Mouse (Mus musculus): ENCODE measurements around the gene Tollip. TPM values are rescaled to one million over a fixed set of nuclear protein-coding genes. Genes with fewer than 3 reads are reported as not detected.

The Tollip gene
- polyA plus RNA-seq, 1 experiment from 2014 or later, result 52.0 TPM

DNA sequence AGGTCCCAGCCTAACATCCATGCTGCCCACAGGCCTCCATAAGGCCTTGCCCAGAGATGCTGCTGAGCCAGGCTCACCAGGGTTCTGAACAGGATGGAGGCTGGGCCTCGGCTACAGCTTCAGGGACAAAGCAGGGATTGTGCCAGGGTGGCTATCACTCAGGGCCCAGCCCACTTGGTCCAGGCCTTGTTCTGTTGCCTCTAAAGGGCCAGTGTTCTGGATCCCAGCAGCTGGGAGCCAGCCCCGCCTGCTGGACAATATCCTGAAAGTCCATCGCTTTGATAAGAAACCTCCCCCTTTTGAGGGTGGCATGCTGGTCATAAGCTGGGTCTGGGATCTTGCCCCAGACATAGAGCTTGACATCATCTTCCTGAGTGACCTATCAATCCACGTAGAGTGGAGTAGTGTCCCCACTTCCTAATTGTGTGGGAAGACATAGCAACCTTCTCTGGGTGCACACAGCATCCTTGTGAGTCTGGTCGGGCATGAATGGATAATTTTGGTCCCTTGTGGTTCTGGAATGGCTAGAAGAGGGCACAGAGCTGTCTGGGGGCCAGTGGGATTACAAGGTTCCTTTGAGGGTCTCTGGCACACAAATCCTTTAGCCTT lies 37.4 kb upstream of the Tollip start:
- Histone ChIP-seq H3K9me3 (replicated peaks; ENCODE audit: control insufficient read depth, low read length) (no peaks in the 10 kb centered on the region), H3K27ac (ENCODE audit: low read length) (no peak overlapping the region), H3K4me2 (ENCODE audit: low read depth, low read length) (no peak overlapping the region), H3K4me3 (replicated peaks; ENCODE audit: low read length) (no peak overlapping the region), H3K36me3 (ENCODE audit: control insufficient read depth, insufficient read depth, low read length) (no peaks in the 10 kb centered on the region), H3K27me3 (ENCODE audit: control insufficient read depth, insufficient read depth, low read length) (peaks cover 19% of the 10 kb centered on the region), H3K9ac (ENCODE audit: low read length) (no peak overlapping the region), H3K4me1 (ENCODE audit: control insufficient read depth, insufficient read depth, low read length) (no peaks in the 10 kb centered on the region)
- 71% methylated on average over 5 of the region's 5 CpGs for WGBS
- ATAC-seq (ENCODE audit: insufficient read depth, low FRiP score), result no peak

DNA sequence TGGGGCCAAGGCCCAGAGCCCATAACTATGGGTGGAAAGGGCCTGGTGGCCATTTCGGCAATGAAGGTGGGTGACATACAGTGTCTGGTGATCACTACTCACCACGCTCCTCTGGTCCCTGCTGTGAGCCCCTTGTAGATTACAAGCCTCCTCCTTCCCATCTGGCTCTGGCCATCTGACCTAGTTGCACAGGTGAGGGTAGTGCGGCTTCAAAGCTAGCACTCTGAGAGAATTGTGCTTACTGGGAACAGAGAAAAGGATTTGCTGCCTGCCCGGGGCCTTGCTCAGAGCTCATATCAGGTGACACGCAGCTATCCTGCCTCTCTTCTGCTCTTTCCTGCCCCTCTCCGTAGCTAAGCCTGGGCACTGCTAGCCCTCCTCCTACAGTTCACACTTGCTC lies 35.3 kb upstream of the Tollip start:
- Histone ChIP-seq H3K4me2 (ENCODE audit: low read depth, low read length) (no peak overlapping the region), H3K4me3 (replicated peaks; ENCODE audit: low read length) (no peak overlapping the region), H3K9me3 (replicated peaks; ENCODE audit: control insufficient read depth, low read length) (no peaks in the 10 kb centered on the region), H3K4me1 (ENCODE audit: control insufficient read depth, insufficient read depth, low read length) (peaks cover 9% of the 10 kb centered on the region), H3K36me3 (ENCODE audit: control insufficient read depth, insufficient read depth, low read length) (no peaks in the 10 kb centered on the region), H3K27me3 (ENCODE audit: control insufficient read depth, insufficient read depth, low read length) (peaks cover 36% of the 10 kb centered on the region), H3K9ac (ENCODE audit: low read length) (no peak overlapping the region), H3K27ac (ENCODE audit: low read length) (no peak overlapping the region)
- 73% methylated on average over 6 of the region's 6 CpGs for WGBS
- ATAC-seq (ENCODE audit: insufficient read depth, low FRiP score), result no peak

DNA sequence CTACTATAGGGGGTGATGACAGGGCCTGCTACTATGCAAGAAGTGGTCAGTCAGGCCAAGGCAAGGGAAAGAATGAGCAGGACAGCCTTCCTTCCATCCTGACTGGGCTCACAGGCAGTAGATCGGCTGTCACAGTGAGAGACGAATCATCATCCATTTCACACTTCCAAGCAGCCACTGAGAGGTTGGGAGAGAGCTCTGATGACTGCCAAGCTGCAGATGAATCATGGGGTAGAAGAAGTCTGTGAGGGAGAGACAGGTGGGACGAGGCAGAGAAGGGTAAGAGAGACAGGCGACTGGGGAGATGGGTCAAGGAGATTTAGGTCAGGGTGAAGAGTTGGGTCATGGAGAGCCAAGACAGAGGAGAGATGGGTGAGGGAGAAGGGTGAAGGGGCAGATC lies 34.6 kb upstream of the Tollip start:
- 73% methylated on average over 4 of the region's 4 CpGs for WGBS
- peaks cover 9% of the 10 kb centered on the region for H3K4me1 ChIP-seq (ENCODE audit: control insufficient read depth, insufficient read depth, low read length)

DNA sequence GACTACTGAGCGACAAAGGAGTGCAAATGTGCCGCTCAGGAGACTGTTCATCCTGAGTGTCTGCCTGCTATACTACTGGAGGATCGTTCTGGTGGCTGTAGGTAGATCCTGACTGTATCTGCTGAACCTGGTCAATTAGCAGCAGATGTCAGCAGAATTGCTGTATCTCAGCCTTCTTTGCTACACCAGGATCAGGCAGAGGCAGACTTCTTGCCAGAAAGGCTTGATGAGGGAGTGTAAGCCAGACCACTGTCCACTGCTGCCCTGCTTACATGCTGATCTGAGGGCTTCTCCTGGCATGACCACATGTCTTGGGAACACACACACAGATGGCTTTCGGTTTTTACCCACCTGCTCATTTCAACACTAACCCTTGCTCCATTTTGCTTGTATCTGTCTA lies 33.5 kb upstream of the Tollip start:
- Histone ChIP-seq H3K9me3 (replicated peaks; ENCODE audit: control insufficient read depth, low read length) (no peaks in the 10 kb centered on the region), H3K4me3 (replicated peaks; ENCODE audit: low read length) (no peak overlapping the region), H3K27me3 (ENCODE audit: control insufficient read depth, insufficient read depth, low read length) (peaks cover 51% of the 10 kb centered on the region), H3K4me2 (ENCODE audit: low read depth, low read length) (no peak overlapping the region), H3K36me3 (ENCODE audit: control insufficient read depth, insufficient read depth, low read length) (no peaks in the 10 kb centered on the region), H3K9ac (ENCODE audit: low read length) (no peak overlapping the region), H3K27ac (ENCODE audit: low read length) (no peak overlapping the region), H3K4me1 (ENCODE audit: control insufficient read depth, insufficient read depth, low read length) (peaks cover 9% of the 10 kb centered on the region)
- 84% methylated on average over 4 of the region's 4 CpGs for WGBS
- ATAC-seq (ENCODE audit: insufficient read depth, low FRiP score), result no peak

More for the DNA sequence above, 34.6 kb upstream of the Tollip start:
- Histone ChIP-seq H3K27me3 (ENCODE audit: control insufficient read depth, insufficient read depth, low read length) (peaks cover 43% of the 10 kb centered on the region), H3K9ac (ENCODE audit: low read length) (no peak overlapping the region), H3K27ac (ENCODE audit: low read length) (no peak overlapping the region), H3K9me3 (replicated peaks; ENCODE audit: control insufficient read depth, low read length) (no peaks in the 10 kb centered on the region), H3K4me3 (replicated peaks; ENCODE audit: low read length) (no peak overlapping the region), H3K4me2 (ENCODE audit: low read depth, low read length) (no peak overlapping the region), H3K36me3 (ENCODE audit: control insufficient read depth, insufficient read depth, low read length) (no peaks in the 10 kb centered on the region)
- ATAC-seq (ENCODE audit: insufficient read depth, low FRiP score), result no peak

DNA sequence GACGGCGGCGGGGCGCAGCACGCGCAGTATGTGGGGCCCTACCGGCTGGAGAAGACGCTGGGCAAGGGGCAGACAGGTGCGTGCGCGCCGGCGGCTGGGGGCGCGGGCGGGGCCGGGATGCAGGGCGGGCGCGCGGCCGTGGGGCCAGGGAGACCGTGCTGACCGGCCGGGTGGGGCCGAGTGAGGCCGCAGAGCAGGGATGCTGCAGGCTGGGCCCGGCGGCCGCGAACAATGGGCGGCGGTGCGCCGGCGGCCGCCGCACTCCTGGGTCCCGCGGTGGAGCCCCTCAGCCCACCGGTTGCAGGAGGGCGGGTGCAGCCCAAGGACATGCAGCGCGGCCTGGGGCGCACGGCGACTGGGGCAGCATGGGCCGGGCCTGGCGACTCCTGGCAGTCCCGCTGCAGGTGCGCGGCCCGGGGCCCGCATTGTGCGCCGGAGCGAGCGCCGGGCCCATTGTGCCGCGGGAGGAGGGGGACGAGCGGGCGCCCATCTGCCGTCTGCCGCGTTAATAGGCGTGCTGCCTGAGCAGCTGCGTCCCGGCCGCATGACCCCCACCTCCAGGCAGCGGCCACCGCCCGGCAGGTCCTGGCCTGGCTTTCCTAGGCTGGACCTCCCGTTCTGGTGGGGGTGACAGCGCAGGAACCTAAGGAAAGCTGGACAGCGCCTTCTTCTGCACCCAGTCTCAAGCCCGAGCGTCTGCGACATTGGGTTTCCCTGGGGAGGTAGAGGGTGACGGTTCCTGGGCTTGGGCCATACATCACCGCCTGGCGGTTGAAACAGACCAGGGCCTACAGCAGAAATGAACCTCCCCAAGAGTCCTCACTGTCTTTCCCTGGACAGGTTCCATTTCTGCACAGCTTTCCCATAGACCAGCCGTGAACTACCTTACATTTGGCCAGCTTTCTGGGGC lies 32.1 kb upstream of the Tollip start:
- peak; percentile 12 for ATAC-seq (ENCODE audit: insufficient read depth, low FRiP score)
- Histone ChIP-seq H3K9ac (ENCODE audit: low read length) (peak overlapping the region; percentile 68), H3K9me3 (replicated peaks; ENCODE audit: control insufficient read depth, low read length) (no peaks in the 10 kb centered on the region), H3K27me3 (ENCODE audit: control insufficient read depth, insufficient read depth, low read length) (peaks cover 56% of the 10 kb centered on the region), H3K36me3 (ENCODE audit: control insufficient read depth, insufficient read depth, low read length) (no peaks in the 10 kb centered on the region), H3K4me3 (replicated peaks; ENCODE audit: low read length) (peak overlapping the region; percentile 50), H3K4me1 (ENCODE audit: control insufficient read depth, insufficient read depth, low read length) (peaks cover 12% of the 10 kb centered on the region), H3K4me2 (ENCODE audit: low read depth, low read length) (peak overlapping the region; percentile 93), H3K27ac (ENCODE audit: low read length) (no peak overlapping the region)
- 2% methylated on average over 65 of the region's 84 CpGs for WGBS

DNA sequence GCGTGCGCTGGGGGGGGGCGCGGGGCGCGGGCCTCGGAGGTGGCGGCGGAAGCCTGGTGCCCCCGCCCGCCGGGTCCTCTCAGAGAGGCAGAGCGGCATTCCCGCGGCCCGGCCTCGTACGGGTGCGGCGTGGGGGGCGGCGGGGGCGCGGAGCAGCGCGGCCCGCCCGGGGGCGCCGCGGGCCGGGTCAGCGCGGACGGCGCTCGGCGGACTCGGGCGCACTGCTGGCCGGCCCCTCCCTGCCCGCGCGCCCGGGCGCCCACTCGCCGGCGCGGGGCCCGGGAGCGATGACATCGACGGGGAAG lies 31.4 kb upstream of the Tollip start:
- Histone ChIP-seq H3K4me3 (replicated peaks; ENCODE audit: low read length) (peak overlapping the region; percentile 50), H3K9me3 (replicated peaks; ENCODE audit: control insufficient read depth, low read length) (no peaks in the 10 kb centered on the region), H3K4me2 (ENCODE audit: low read depth, low read length) (peak overlapping the region; percentile 93), H3K27ac (ENCODE audit: low read length) (no peak overlapping the region), H3K4me1 (ENCODE audit: control insufficient read depth, insufficient read depth, low read length) (peaks cover 12% of the 10 kb centered on the region), H3K36me3 (ENCODE audit: control insufficient read depth, insufficient read depth, low read length) (no peaks in the 10 kb centered on the region), H3K27me3 (ENCODE audit: control insufficient read depth, insufficient read depth, low read length) (peaks cover 56% of the 10 kb centered on the region), H3K9ac (ENCODE audit: low read length) (peak overlapping the region; percentile 68)
- no peak for ATAC-seq (ENCODE audit: insufficient read depth, low FRiP score)
- WGBS, result 1% methylated on average over 40 of the region's 54 CpGs

DNA sequence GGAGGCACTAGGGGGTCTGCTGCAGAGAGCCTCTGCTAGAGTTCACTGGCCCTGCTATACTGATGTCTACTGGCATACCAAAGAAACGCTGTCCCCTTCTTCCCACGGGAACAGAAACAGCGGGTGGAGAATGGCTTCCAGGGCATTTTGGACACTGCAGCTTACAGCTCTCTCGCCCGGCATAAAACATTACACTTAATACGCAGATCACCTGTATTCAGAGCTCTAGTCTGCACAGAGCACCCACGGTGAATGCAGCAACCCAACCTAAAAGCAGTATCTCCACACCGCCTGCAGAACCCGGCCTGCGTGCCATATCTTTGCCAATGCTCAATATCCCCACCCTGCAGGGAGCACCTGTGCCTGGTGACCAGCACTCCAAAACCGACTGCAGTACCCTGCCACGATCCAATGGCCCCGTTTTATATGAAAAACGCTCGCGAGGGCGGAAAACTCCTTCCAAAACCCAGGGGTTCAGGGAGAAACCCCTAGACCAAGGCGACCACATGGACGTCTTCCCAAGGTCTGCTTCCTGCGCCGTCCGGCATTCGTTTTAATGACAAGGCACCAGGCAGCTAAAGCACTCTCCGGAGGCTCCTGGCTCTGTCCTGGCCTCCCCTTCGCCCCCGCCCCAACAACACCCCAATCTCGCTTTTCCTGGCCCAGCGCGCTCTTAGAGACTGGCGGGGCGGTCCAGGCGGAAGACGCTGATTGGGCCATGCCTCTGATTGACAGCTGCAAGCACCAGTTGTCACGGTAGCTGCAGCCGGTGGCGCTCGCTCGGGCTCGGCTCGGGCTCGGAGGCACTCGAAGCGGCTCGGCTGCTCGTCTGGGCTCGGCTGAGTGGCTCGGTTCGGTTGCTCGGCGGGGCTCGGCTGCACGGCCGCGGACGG lies 30.8 kb upstream of the Tollip start, which contains the start of gene Brsk2:
Gene Brsk2, plus strand, starts transcription at position 846 of the 893 bp plus-strand sequence.
- Histone ChIP-seq H3K4me3 (replicated peaks; ENCODE audit: low read length) (peak within 1 kb of the TSS; percentile 50), H3K9ac (ENCODE audit: low read length) (peak within 1 kb of the TSS; percentile 68), H3K4me2 (ENCODE audit: low read depth, low read length) (peak within 1 kb of the TSS; percentile 93), H3K27me3 (ENCODE audit: control insufficient read depth, insufficient read depth, low read length) (peaks cover 56% of the 10 kb centered on the region), H3K27ac (ENCODE audit: low read length) (no peak within 1 kb of the TSS), H3K36me3 (ENCODE audit: control insufficient read depth, insufficient read depth, low read length) (no peaks in the 10 kb centered on the region), H3K9me3 (replicated peaks; ENCODE audit: control insufficient read depth, low read length) (no peaks in the 10 kb centered on the region), H3K4me1 (ENCODE audit: control insufficient read depth, insufficient read depth, low read length) (peaks cover 12% of the 10 kb centered on the region)
- peak; percentile 94 for ATAC-seq (ENCODE audit: insufficient read depth, low FRiP score)
- 2% methylated on average over 55 of the region's 55 CpGs for WGBS

DNA sequence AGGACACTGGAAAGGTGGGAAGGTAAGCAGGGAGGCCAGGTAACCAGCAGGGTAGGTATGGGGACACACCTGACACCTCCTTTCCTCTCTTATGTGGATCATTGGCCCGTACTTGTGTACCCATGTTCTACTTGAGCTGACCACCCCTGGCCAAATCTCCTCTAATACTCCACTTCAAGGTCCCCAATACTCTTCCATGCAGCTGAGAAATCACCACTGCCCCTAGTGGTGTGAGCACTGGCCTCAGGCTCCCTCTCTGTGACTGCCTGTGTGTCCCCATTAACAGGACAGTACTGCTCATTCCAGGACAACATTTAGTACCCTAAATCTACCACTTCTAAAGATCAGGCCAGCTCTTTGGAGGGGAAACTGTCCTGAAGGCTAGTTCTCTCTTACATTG lies 29.7 kb upstream of the Tollip start:
- no peaks in the 10 kb centered on the region for H3K36me3 ChIP-seq (ENCODE audit: control insufficient read depth, insufficient read depth, low read length)

DNA sequence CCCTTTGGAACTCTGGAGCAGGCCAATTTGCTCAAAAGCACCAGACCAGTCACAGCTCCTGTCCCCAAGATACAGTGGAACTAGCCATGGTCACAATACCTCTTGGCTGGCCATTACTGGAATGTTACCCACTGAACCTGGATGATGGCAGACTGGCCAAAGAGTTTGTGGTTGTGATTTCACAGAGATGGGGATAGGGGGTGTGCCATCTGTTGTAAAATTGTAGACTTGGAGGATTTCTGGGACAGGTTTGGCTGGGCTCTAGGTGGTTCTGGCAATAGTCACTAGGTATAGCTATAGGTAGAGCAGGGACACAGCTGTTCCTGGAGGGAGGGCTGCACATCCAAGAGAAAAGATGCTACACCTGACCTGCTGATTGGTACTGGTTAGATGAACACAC lies 29.2 kb upstream of the Tollip start:
- peaks cover 12% of the 10 kb centered on the region for H3K4me1 ChIP-seq (ENCODE audit: control insufficient read depth, insufficient read depth, low read length)
- H3K9me3 ChIP-seq (replicated peaks; ENCODE audit: control insufficient read depth, low read length), result no peaks in the 10 kb centered on the region
- no peaks in the 10 kb centered on the region for H3K36me3 ChIP-seq (ENCODE audit: control insufficient read depth, insufficient read depth, low read length)
- no peak overlapping the region for H3K9ac ChIP-seq (ENCODE audit: low read length)
- no peak for ATAC-seq (ENCODE audit: insufficient read depth, low FRiP score)
- no peak overlapping the region for H3K4me2 ChIP-seq (ENCODE audit: low read depth, low read length)
- no peak overlapping the region for H3K27ac ChIP-seq (ENCODE audit: low read length)
- H3K27me3 ChIP-seq (ENCODE audit: control insufficient read depth, insufficient read depth, low read length), result peaks cover 55% of the 10 kb centered on the region
- H3K4me3 ChIP-seq (replicated peaks; ENCODE audit: low read length), result no peak overlapping the region

More for the DNA sequence above, 29.7 kb upstream of the Tollip start:
- H3K4me2 ChIP-seq (ENCODE audit: low read depth, low read length), result no peak overlapping the region
- H3K9me3 ChIP-seq (replicated peaks; ENCODE audit: control insufficient read depth, low read length), result no peaks in the 10 kb centered on the region
- no peak overlapping the region for H3K27ac ChIP-seq (ENCODE audit: low read length)
- peaks cover 12% of the 10 kb centered on the region for H3K4me1 ChIP-seq (ENCODE audit: control insufficient read depth, insufficient read depth, low read length)
- H3K27me3 ChIP-seq (ENCODE audit: control insufficient read depth, insufficient read depth, low read length), result peaks cover 56% of the 10 kb centered on the region
- WGBS, result 67% methylated on average over 1 of the region's 1 CpGs
- no peak for ATAC-seq (ENCODE audit: insufficient read depth, low FRiP score)
- no peak overlapping the region for H3K9ac ChIP-seq (ENCODE audit: low read length)
- no peak overlapping the region for H3K4me3 ChIP-seq (replicated peaks; ENCODE audit: low read length)

Data from stomach, embryonic 16.5 days (tissue).